Mouse (Mus musculus): ENCODE data around the gene Trp73. TPM values are rescaled to one million over a fixed set of nuclear protein-coding genes. Genes with fewer than 3 reads are reported as not detected.

Gene Trp73
- total RNA-seq, 4 experiments from 2014 or later = not detected

DNA sequence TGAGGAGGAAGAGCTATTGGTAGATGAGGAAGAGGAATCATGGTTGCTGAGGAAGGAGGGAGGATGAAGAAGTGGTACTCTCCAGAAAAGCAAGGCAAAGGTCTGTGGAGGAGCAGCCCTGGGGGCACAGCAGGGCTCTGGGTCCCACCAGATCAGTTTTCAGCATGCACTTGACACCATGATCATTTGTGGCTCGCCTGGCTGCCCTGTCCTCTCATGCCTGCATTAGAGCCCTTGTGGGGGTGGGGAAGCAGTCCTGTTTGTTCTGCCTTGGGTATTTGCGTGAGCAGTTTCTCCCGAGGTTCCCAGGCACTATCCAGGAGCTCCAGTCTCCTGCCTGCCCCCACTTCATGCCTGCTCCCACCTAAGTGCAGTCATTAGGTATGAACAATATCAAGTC is 102.9 kb downstream of the Trp73 start:
- DNase-seq (ENCODE audit: low spot score) = no peak

DNA sequence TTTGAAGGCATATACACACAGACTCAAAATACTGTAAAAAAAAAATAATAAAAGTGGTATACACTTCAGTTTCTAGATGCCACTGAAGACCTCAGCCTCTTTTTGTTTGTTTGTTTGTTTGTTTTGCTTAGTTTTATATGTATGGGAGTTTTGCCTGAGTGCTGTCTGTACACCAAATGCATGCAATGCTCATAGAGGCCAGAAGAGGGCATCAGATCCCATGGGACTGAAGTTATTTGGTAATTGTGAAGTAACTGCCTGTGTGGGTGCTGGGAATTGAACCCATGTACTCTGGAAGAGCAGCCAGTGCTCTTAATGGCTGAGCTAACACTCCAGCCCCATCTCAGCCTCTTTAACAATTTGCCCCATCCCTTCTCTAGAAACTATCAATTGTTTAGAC is 111.4 kb downstream of the Trp73 start:
- no peak for DNase-seq (ENCODE audit: low spot score)

DNA sequence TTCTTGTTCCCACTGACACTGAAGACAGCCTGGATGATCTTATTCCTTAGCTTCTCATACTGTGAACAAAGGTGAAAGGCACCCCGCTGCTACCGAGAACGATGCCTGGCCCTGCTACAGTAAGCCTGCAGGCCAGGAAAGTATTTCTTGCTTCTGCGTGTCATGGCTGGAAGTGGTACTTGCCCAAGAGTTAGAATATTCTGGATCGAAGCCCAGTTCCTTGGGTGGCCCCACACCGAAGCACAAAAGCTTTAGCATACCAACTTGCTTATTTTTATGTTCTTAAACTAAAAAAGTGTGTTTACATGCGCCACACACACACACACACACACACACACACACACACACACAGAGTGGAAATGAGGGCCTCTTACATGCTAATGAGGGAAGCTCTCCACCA is 111.9 kb downstream of the Trp73 start:
- no peak for DNase-seq (ENCODE audit: low spot score)

DNA sequence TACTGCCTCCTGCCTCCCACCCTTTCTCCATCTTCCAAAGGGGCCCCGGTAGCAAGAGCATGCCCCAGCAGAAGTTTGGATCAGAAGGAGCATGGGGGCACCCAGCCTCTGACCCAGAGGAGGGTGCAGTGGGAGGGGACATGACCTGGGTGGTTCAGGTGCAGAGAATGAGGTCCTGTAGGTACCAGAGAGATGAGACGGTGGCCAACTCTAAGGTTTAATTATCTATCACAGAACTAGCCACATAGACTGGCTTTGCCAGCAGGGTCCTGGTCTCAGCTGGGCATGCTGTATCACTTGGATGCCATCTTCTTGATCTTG is 113.6 kb downstream of the Trp73 start:
- no peak for DNase-seq (ENCODE audit: low spot score)

DNA sequence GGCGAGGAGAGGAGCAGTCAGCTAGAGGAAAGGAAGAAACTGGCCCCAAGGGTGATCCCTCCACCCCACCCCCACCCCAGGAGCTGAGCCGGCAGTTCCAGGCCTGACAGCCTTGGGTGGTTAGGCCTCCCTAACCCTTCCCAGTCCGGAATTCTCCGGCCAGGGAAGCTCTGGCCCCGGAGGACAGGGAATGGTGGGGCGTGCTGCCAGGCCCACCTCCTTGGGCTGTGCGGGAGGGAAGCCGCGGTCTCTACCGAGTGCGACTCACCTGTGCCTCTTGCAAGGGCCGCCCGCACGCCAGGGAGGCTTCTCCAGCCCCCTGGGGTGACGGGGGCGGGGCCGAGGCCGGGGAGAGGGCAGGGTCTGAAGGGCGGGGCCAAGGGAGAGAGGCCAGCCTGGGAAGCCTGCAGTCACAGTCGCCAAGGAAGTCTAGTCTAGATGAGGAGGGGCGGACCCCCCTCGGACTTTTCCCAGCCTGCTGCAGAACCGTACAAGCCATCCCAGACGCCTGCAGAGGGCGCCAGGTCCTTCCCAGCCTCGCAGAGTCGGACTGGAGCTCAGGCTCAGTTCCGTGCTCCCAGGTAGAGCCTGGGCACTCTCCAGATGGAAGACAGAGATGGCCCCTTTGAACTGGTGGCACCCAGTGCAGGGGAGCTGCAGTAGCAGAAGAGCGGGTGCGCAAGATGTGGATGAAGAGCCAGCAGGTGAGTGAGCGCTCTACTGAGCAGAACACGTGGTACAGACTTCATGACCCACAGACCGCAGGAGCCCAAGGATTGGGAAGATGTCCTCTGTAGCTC is 114.2 kb downstream of the Trp73 start, which contains the start of gene Smim1:
Gene Smim1 (minus strand): TSS at position 590 of the 800 bp plus-strand sequence.
- peak; percentile 60 for DNase-seq (ENCODE audit: low spot score)

DNA sequence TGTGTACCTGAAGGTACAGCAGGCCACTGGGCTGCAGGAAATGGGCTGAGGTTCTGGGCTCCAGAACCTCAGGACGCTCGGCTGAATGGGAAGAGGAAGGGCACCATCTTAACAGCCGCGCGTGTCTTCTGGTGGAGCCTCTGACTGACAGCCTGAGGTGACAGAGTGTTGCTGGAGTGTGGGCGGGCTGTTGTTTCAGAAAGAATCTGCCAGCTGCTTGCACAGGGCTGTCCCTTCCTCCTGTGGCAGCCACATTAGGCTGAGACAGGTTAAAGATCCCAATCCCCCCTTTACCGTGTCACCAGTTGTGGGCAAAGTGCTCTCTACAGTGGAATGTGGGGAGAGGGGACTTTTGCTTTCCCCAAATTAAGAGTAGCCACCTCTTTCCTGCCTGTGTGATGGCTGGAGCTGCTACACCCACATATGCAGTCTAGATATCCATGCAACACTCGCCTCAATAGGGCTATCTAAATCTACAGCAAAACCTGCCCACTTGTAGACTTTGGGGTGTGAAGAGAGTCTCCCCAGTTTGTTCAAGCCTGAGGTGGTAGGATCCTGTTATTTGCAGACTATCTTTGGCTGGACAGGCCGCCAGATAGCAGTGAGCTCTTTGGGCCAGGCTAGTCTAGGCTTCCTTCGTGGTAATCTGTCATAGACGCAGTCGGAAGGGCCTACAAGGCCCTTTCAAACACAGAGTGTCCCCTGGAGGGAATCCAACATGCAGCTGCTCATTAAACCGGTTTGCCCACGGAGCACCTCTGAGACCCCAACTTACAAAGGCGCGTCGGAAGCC is 115.1 kb downstream of the Trp73 start:
- no peak for DNase-seq (ENCODE audit: low spot score)

DNA sequence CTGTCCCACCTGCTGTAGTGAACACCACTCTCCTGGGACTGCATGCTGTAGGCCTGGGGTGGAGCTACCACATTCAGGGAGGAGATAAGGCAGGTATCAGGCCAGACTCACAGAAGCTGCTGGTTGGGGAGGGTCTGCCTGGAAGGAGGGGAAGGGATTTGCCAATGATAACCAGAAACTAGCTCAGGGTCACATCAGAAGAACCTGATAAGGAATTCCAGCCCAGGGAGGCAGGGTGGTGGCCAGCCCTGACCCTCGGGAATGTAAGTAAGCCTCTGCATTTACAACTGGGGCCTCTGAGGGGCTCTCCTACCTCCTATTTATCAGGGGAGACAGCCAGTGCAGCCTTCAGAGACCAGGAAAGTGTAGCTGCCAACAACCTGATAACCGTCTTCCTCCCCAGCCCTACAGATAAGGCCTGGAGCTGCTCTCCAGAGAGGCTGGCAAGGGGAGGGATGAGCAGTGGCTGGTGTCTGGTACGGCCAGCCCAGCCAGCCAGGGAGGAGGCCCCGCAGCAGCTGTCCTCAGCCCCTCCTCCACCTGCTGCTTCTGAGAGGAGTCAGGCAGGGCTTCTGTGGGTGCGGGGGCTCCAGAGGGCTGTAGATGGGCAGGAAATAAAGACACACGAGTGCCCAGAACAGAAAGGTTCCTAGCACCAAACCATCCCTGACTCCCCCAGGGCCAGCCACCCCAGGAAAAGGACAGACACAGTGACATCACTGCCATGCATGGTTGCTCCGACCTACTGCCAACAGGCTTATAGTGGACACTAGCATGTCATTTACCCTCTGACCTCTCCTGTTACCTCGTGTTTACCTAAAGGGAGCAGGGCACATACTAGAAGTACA is 116.0 kb downstream of the Trp73 start:
- no peak for DNase-seq (ENCODE audit: low spot score)

DNA sequence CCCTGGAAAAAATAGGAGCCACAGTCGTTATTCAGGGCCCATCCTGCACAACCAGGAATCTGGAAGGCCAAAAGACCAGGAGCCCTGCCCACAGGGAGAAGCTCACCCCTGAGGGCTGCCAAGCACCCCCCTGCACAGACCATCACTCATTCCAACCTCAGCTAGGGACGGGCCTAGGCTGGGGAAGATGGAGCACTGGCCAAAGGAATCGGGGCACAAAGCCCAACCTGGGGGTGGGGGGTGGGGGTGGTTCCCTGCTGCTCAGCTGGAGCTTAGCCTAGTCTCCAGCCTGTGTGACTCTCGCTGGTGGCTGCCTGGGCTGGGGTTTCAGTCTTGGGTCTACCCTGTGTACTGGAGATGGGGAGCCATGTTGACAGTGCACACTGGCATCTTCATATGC is 117.2 kb downstream of the Trp73 start:
- DNase-seq (ENCODE audit: low spot score) = no peak

DNA sequence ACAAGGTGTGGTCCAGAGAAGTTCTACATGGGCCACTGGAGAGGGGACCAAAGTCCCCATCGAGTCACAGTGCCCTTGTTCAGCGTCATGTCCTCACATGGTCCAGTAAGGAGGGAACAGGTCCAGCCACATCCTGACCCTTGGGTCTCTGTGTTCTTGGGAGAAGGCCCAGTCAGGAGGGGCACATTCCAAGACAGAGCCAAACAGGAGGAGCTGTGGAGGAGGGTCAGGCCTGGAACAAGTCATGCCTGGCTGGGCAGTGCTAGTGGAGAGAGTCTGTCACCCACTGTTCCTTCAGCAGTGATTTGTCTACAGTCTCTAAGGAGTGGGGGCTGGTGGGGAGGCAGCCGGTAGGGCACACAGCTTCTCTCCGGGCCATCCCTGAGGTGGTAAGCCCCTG is 117.6 kb downstream of the Trp73 start:
- peak; percentile 58 for DNase-seq (ENCODE audit: low spot score)

DNA sequence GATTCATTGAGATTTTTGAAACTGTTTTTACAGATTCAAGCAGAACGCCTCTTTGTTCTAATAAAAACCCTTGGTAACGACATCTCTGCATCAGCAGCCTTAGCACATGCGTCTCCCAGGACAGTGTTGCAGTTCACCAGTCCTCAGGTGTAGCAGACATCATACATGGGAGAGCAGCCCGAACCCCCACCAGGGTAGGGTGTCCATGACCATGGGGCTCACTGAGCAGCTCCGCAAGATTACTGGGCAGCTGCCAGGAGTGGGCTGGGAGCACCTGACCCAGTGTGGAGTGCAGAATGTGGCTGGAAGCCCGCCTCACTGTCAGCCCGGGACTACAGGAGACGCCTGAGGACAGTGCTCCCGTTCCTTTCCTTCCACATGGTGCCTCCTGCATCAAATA is 118.6 kb downstream of the Trp73 start:
- no peak for DNase-seq (ENCODE audit: low spot score)

DNA sequence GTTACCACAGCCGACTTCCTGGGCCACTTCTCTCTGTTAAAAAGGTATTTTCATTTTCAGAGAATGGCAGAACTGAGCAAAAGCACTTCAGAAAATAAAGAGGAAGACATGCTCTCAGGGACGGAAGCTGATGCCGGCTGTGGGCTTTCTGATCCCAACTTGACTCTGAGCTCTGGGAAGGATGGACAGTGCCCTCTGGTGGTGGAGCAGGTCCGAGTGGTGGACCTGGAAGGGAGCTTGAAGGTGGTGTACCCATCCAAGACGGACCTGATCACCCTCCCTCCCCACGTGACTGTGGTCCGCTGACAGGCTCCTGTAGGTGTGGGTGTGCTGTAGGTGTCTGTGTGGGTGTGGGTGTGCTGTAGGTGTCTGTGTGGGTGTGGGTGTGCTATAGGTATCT is 120.4 kb downstream of the Trp73 start:
- DNase-seq (ENCODE audit: low spot score) = no peak

DNA sequence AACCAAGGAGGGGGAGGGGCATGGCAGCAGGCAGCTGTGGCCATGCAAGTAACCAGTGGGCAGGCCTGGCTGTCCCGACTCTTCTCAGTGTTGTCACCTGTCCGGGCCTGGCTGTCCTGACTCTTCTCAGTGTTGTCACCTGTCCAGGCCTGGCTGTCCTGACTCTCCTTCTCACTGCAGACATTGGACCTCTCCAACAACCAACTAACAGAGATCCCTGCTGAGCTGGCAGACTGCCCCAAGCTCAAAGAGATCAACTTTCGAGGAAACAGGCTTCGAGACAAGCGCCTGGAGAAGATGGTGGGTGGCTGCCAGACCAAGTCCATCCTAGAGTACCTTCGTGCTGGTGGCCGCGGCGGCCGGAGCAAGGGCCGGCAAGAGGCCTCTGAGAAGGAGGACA is 124.5 kb downstream of the Trp73 start:
- no peak for DNase-seq (ENCODE audit: low spot score)

DNA sequence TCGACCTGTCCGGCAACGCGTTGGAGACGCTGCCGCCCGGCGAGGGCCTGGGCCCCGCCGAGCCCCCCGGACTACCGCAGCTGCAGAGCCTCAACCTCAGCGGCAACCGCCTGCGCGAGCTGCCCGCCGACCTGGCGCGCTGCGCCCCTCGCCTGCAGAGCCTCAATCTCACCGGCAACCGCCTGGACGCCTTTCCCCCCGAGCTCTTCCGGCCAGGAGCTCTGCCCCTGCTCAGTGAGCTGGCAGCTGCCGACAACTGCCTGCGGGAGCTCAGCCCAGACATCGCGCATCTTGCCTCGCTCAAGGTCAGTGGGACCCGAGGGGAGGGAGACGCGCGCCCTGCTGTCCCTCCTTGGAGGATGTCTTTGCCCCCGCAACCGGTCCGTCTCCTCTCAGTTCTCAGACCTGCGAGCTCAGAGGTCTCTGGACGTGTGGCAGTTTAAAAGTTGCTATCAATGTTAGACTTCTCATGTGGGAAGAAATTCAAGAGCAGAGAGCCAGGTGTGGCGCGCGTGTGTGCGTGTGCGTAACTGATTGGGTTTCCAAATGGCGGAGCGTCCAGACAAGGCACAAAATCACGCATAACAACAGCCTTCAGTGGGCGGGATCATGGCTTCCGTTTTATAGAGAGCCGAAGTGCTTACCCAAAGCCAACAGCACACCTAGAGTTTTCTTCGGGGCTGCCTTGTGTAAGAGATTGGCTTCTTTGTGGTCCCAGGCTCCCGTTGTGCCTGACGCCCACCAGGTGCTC is 127.7 kb downstream of the Trp73 start:
- DNase-seq (ENCODE audit: low spot score) = no peak

DNA sequence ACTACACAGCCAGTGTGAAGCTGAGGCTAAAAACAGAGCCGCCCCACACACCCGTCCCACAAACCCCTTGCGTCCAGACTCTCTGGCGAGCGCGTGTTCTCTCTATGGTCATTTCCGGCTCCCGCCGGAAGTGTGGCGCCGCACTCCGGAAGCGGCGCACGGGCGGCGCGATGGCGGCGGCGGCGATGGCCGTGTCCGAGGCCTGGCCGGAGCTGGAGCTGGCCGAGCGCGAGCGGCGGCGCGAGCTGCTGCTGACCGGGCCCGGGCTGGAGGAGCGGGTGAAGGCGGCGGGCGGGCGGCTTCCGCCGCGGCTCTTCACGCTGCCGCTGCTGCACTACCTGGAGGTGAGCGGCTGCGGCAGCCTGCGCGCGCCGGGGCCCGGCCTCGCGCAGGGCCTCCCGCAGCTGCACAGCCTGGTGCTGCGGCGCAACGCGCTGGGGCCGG is 128.3 kb downstream of the Trp73 start, which contains the start of gene Lrrc47:
Gene Lrrc47 (plus strand): TSS at position 86 of the 444 bp plus-strand sequence.
- peak; percentile 84 for DNase-seq (ENCODE audit: low spot score)

DNA sequence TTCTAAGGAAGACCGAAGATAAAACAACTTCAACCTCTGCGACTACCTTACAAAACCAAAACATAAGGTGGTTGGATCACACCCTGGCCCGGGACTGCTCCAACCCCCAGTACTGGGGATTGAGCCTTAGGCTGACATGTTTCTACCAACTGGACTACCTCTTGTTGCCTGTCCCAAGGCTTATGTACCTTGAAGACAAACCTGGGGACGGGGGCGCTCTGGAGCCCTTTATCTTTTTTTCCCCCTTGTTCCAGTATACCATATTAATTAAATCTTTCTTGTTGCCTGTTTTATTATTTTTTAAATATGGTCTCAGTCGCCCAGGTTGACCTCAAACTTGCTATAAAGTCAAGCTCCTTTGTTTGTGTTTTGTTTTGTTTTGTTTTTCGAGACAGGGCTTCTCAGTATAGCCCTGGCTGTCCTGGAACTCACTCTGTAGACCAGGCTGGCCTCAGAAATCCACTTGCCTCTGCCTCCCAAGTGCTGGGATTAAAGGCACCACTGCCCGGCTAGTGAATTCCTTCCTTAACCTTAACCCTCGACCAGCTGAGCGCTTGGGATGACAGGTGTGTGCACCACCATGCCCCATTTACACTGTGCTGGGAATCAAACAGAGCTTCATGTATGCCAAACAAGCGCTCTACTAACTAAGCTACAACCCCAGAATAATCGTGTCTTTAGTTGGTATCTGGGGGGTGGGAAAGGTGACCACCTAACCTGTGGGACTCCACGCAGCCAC is 128.9 kb downstream of the Trp73 start:
- DNase-seq (ENCODE audit: low spot score) = no peak

DNA sequence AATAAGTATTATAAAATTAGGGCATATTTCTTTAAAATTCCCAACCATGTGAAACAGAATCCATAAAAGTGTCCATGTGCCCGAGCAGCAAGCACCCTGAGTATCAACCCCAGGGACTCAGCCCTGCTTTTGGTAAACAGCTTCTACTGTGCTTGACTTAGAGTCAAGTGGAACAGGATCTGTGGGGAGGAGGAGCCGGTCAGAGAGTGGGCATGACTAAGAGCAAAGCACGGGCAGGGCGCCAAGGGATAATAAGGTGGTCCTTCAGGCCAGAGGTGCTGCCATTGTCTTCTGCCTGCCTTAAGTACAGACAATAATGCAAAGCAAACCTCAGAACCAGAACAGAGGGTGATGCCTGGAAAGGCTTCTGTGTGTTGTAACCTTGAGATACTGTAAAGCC is 132.2 kb downstream of the Trp73 start:
- DNase-seq (ENCODE audit: low spot score) = no peak

DNA sequence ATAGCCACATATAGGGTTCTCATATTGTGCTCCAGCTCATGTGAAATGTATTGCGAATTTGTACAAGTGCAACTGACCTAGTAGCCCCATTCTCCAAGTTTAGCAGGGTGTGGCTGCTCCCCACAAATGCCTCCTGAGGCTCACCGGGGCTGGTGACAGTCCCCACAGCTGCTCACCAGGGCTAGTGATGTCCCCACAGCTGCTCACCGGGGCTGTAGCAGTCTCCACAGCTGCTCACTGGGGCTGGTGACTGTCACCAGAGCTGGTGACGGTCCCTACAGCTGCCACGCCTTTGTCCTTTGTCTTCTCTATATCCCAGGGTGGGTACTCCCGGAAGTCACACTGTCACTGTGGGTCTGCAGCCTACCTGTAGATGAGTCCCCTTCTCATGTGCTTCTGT is 133.7 kb downstream of the Trp73 start:
- no peak for DNase-seq (ENCODE audit: low spot score)

Measured in heart, adult 8-10 months (tissue).